Mouse (Mus musculus) kidney, adult 18-20 months (tissue): Measurements from ENCODE around the gene Toe1.

ENCODE experiments used
- DNase-seq: peaks from one replicate; pipeline ENCODE4 v3.0.0; 2021

The Toe1 gene

GRCm38 (mm10) chr4:116788956-116789355 lies 18.5 kb downstream of the Toe1 start:
- peak; percentile 78 for DNase-seq

- no peak for DNase-seq
Measured at GRCm38 (mm10) chr4:116787985-116788760, 19.3 kb downstream of the Toe1 start.

GRCm38 (mm10) chr4:116786587-116786986 lies 20.9 kb downstream of the Toe1 start:
- DNase-seq, result no peak

GRCm38 (mm10) chr4:116782171-116782570 lies 25.3 kb downstream of the Toe1 start:
- no peak for DNase-seq

GRCm38 (mm10) chr4:116781366-116781765 lies 26.1 kb downstream of the Toe1 start:
- DNase-seq, result no peak

GRCm38 (mm10) chr4:116780541-116780940 lies 26.9 kb downstream of the Toe1 start:
- DNase-seq, result no peak

GRCm38 (mm10) chr4:116777079-116777478 lies 30.4 kb downstream of the Toe1 start:
- no peak for DNase-seq

GRCm38 (mm10) chr4:116776391-116776790 lies 31.0 kb downstream of the Toe1 start:
- DNase-seq, result no peak

GRCm38 (mm10) chr4:116769060-116769459 lies 38.4 kb downstream of the Toe1 start:
- no peak for DNase-seq

GRCm38 (mm10) chr4:116768510-116768909 lies 38.9 kb downstream of the Toe1 start:
- no peak for DNase-seq

- DNase-seq, result no peak
Measured at GRCm38 (mm10) chr4:116764001-116764400, 43.4 kb downstream of the Toe1 start.

GRCm38 (mm10) chr4:116761914-116762313 lies 45.5 kb downstream of the Toe1 start:
- no peak for DNase-seq

- DNase-seq, result no peak
Measured at GRCm38 (mm10) chr4:116749750-116750149, 57.7 kb downstream of the Toe1 start.
